Comparison of ENCODE assay signal across 8 mouse cellular contexts in the genomic region with DNA sequence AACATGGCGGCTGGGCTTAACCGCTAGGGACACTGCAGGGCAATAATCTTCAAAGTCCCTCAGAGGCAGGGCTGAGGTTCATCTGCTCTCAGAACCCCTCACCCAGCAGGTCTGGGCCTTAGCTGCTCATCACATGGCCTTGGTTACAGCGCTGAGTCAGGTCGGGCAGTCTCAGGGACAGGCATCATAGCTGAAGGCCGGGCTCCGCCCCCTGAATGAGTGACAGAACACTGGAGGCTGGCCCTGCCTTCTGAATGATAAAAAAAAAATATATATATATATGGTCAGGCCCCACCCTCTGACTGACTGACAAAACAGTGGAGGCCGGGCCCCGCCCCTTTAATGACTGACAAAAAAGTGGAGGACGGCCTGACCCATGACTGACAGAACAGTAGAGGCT. TPM values are rescaled to one million over a fixed set of nuclear protein-coding genes. Genes with fewer than 3 reads are reported as not detected.
DNase-seq lines count a peak whose midpoint lies in the region; ATAC-seq lines count a peak whose summit lies in the region.

No protein-coding gene starts in this region.

- H3K4me2 ChIP-seq in kidney, embryonic 16.5 days (replicated peaks; ENCODE audit: low read depth, low read length), result no peak overlapping the region
- no peak overlapping the region for H3K4me2 ChIP-seq in forebrain, embryonic 14.5 days (ENCODE audit: low read length)

- WGBS in kidney, embryonic 16.5 days, result 42% methylated on average over 9 of the region's 9 CpGs
- WGBS in forebrain, embryonic 14.5 days, result 29% methylated on average over 9 of the region's 9 CpGs

- no peaks in the 10 kb centered on the region for H3K9me3 ChIP-seq in kidney, embryonic 16.5 days (ENCODE audit: low read length)
- H3K9me3 ChIP-seq in forebrain, embryonic 14.5 days (replicated peaks; ENCODE audit: control insufficient read depth, low read length), result no peaks in the 10 kb centered on the region
- H3K9me3 ChIP-seq in megakaryocyte, embryonic 14.5 days, result peaks cover 3% of the 10 kb centered on the region

- no peak overlapping the region for H3K4me3 ChIP-seq in kidney, embryonic 16.5 days (ENCODE audit: low read length)
- no peak overlapping the region for H3K4me3 ChIP-seq in forebrain, embryonic 14.5 days (ENCODE audit: low read depth, low read length)
- H3K4me3 ChIP-seq in megakaryocyte, embryonic 14.5 days (replicated peaks), result peak overlapping the region; percentile 88

- no peaks in the 10 kb centered on the region for H3K36me3 ChIP-seq in kidney, embryonic 16.5 days (ENCODE audit: insufficient read depth, low read length)
- H3K36me3 ChIP-seq in forebrain, embryonic 14.5 days (ENCODE audit: control insufficient read depth, insufficient read depth, low read length), result no peaks in the 10 kb centered on the region
- no peaks in the 10 kb centered on the region for H3K36me3 ChIP-seq in megakaryocyte, embryonic 14.5 days (replicated peaks; ENCODE audit: low read length)

- no peak overlapping the region for H3K27ac ChIP-seq in kidney, embryonic 16.5 days (ENCODE audit: low read length)
- no peak overlapping the region for H3K27ac ChIP-seq in forebrain, embryonic 14.5 days (ENCODE audit: low read depth, low read length)

- H3K4me1 ChIP-seq in kidney, embryonic 16.5 days (ENCODE audit: insufficient read depth, low read length), result peaks cover 37% of the 10 kb centered on the region
- peaks cover 3% of the 10 kb centered on the region; the same call in 1 of the 2 replicates for H3K4me1 ChIP-seq in forebrain, embryonic 14.5 days (ENCODE audit: control insufficient read depth, insufficient read depth, low read length)
- H3K4me1 ChIP-seq in megakaryocyte, embryonic 14.5 days, result peaks cover 63% of the 10 kb centered on the region

- no peak overlapping the region for H3K9ac ChIP-seq in kidney, embryonic 16.5 days (replicated peaks; ENCODE audit: low read length)
- H3K9ac ChIP-seq in forebrain, embryonic 14.5 days (ENCODE audit: low read length), result no peak overlapping the region

- DNase-seq in kidney, adult 9 months, result no peak
- peak; percentile 77 for DNase-seq in adrenal gland, postnatal 25 days
- DNase-seq in forebrain, embryonic 14.5 days (ENCODE audit: low spot score), result no peak
- DNase-seq in c-Kit-positive CD71-positive TER-119-positive erythroid progenitor cells, embryonic 14.5 days (ENCODE audit: low spot score), result no peak
- DNase-seq in ovary, postnatal 36 days (ENCODE audit: low spot score), result no peak
- no peak for DNase-seq in gastrocnemius, postnatal 14 days

- intact Hi-C loops in gastrocnemius, postnatal 14 days (cut with DNase I; ENCODE audit: low total_unique reads), result no loop called here

- no peaks in the 10 kb centered on the region for H3K27me3 ChIP-seq in kidney, embryonic 16.5 days (ENCODE audit: insufficient read depth, low read length)
- H3K27me3 ChIP-seq in forebrain, embryonic 14.5 days (replicated peaks; ENCODE audit: control insufficient read depth, insufficient read depth, low read length), result no peaks in the 10 kb centered on the region
- peaks cover 84% of the 10 kb centered on the region for H3K27me3 ChIP-seq in megakaryocyte, embryonic 14.5 days (replicated peaks)

- ATAC-seq in kidney, embryonic 16.5 days (ENCODE audit: low FRiP score, low TSS enrichment), result peak; percentile 13; the same call in 1 of the 2 replicates
- ATAC-seq in forebrain, embryonic 14.5 days, result peak; percentile 24; the same call in 1 of the 2 replicates

RNA-seq across cellular contexts. Expression of gene 2900026A02Rik, which starts 56.6 kb away (rescaled TPM):
- 7.2 and 7.9 TPM in 2 replicates for polyA plus RNA-seq in kidney, embryonic 16.5 days (2015; fragmentation: Nextera tagmentation; extraction: Ambion mirVana)
- total RNA-seq in adrenal gland, postnatal 25 days (2021), result 12.6 and 17.8 TPM in 2 replicates
- 2.1 and 2.7 TPM in 2 replicates for polyA plus RNA-seq in forebrain, embryonic 14.5 days (2014; fragmentation: Nextera tagmentation; extraction: Ambion mirVana)
- 1.5 and 1.7 TPM in 2 replicates for polyA plus RNA-seq in megakaryocyte, embryonic 14.5 days (2012; ENCODE audit: insufficient read depth, low replicate concordance)
- total RNA-seq in gastrocnemius, postnatal 14 days (2021), result 10 to 100 TPM; 29.2 to 35.1 TPM
